Mouse (Mus musculus) adrenal gland, postnatal 0 days (tissue): ENCODE data around the gene Zbed5. TPM values are rescaled to one million over a fixed set of nuclear protein-coding genes. Genes with fewer than 3 reads are reported as not detected.

Experiments used
- polyA plus RNA-seq: library from polyadenylated mRNA; unstranded; fragments of >200 nt; fragmentation: Nextera tagmentation; extraction: Ambion mirVana; gene quantifications from 2 replicates; pipeline ENCODE4 v1.2.1, GENCODE M21; 2015

Gene Zbed5
- 3.5 and 4.7 TPM in 2 replicates for polyA plus RNA-seq

DNA sequence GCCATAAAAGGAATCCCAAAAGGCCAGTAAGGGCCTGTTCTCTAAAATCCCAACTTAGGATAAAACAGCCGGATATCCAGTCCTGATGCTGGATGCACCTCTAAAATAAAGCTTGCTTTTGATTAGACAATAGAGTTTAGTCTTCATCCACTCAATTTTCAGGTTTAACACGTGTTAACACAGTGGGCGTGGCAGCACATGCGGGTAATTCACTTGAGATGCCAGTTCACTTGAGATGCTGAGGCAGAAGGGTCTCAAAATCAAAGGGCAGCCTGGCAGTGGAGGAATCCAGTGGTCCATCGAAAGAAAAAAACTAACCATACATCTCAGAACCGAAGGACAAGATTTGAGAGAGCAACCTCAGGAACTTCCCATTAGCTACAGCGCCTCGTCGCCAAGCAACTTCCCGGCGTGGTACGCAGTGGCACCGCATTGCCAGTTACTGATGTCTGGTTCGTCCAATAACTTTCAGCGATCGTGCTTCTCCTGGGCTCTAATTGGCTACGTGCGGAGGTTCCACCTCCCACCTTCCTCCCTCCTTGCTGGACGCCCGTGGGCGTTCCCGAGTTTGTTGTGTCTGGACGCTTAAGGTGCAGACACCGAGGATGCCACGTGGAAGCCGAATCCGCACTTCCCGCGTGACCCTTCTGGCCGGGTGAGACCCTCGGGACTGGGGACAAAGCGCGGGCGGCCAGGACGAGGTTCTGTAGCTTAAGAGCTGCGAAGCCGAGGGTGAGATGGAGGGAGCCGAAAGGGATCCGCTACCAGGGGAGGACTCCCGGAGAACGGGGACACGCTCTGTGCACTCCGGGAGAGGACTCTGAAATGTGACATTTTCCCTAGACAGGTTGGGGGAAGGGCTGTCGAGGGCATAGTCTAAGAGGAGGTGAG lies at the start of gene Zbed5:
TSS of gene Zbed5 (plus strand) at position 526 of the 891 bp plus-strand sequence.

DNA sequence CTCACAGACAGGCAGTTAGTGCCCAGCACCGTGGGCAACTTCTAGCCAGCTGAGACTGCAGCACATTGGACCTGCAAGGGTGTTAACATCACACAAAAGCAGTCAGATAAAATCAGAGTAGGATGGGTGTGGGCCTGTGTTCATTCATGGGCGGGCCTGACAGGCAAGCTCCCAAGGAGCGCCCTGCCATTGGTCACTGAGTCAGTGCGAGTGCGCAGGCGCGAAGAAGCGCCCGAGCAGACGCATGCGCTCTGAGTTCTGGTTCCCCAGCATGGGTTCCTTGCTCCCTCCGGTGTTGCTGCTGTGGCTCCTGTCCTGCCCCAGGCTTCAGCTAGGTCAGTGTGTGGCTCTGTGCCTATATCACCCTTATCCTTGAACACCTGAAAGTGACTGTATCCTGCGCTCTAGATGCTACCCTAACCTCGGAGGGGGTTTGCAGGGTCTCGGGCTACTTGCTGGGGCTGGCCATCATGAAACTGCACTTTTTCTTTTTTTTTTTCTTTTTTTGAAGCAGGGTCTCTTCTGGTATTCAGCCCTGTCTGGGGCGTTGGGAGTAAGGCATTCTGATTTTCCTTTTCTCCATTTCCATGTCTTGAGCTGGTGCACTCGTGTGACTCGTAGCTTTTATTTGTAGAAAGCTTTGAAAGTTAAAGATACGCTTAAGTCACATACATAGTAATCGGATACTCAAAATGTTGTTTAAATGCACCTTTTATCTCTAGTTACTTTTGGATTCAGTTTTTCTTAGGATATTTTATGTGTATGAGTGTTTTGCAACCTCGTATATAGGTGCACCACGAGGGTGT lies 48.6 kb upstream of the Zbed5 start, which contains the start of gene Sumf2:
TSS of gene Sumf2 (plus strand) at position 235 of the 806 bp plus-strand sequence.

DNA sequence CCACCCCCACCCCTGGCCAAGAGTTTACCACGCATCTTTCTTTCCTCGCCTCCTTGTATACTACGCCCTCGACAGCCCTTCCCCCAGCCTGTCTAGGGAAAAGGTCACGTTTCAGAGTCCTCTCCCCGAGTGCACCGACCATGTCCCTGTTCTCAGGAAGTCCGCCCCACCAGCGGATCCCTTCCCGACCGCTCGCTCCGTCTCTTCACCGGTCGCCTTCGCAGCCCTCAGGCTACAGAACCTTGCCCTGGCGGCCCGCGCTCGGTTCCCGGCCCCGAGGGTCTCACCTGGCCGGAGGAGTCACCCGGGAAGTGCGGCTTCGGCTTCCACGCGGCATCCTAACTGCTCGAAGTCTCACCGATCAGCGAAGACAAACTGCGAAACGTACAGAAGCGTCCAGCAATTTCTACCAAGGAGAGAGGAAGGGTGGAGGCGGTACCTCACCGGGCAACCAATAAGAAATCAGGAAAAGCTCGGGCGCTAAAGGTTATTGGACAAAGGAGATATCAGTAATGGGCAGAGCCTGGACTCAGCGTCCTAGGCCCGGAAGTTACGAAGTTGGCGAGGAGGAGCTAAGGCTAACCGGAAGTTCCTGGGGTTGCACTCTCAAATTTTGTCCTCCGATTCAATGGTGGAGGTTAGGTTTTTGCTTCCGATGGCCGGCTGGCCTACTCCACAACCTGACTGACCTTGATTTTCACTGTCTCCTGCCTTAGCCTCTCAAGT lies 8.4 kb upstream of the Zbed5 start, which contains the start of gene Chchd2:
TSS of gene Chchd2 (minus strand) at position 560 of the 726 bp plus-strand sequence.

DNA sequence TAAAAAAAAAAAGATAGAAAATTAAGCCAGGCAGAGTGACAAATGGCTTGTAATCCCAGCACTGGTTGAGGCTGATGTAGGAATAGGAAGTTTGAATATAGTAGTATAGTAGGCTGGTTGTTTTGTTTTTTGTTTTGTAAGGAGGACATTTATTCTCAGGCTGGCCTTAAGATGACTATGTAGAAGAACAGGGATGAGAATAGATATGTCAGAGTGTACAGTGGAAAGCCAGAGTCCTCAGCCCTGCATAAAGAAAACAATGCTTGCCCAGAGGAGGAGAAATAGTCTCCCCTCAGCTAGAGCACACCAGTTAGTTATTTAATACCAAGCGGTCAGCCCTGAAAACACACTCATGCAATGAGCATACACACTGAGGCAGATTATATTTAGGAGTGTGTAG lies 2.9 kb downstream of the Zbed5 start, which contains the start of gene Phkg1:
TSS of gene Phkg1 (minus strand) at position 101 of the 400 bp plus-strand sequence.

DNA sequence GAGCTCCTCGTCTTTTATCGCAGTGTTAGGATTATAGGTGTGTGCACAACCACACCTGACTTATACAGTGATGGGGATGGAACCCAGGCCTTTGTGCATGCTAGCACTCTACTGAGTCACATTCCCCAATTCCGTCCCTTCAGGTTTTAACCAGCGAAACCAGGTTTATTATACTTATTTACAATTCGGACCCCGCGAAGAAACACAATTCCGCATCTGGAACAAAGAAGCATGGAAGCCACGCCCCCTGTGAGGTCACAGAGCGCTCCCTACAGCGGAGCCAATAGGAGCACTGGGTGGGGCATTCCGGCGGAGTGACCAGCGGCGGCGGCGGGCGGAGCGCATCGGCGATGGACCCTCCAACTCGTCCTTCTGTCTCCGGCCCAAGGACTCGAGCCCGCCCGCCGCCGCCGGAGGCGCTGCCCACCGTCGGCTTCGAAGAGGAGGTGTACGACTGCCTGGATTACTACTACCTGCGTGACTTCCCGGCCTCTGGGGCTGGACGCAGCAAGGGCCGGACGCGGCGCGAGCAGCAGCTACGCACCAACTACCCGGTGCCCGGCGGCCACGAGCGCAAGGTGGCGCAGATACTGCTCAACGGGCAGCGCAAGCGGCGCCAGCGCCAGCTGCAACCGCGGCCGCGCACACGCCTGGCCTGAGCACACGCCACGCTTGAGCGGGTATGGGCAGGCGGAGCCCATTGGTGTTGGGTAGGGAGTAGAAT lies 12.9 kb downstream of the Zbed5 start, which contains the start of gene Nupr1l:
TSS of gene Nupr1l (plus strand) at position 299 of the 724 bp plus-strand sequence.

DNA sequence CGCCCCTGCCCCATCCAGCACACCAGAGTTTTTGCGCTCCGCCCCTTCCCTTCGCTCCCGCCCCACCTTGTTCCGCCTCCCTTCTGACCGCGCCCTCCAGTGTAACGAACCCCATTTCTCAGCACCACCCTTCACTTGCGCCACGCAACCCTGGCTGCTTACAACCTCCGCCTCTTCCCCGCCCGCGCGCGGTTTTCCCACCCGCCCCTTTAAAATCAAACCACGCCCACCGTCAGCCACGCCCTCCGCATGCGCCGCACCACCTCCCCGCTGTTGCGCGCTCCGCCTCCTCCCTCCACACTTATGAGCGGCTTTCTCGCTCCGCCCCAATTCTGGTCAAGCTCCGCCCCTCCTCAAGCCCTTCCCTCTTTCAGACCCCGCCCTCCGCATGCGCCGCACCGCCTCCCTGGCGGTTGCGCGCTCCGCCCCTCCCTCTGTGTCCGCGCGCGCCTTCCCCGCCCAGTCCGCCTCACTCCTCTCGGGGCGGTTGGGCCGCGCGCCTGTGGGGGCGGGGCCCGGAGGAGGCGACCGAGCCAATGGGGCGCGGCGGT lies 46.0 kb downstream of the Zbed5 start, which contains the start of gene Vkorc1l1:
TSS of gene Vkorc1l1 (plus strand) at position 476 of the 551 bp plus-strand sequence.

Other genes starting within 250 kb of the Zbed5 start
- gene Zfp11, start 225.6 kb upstream of the Zbed5 start, polyA plus RNA-seq: 1.6 and 2.2 TPM in 2 replicates
- not detected in 2 replicates for gene Sept14, start 187.2 kb upstream of the Zbed5 start, polyA plus RNA-seq
- gene Mrps17, start 180.2 kb upstream of the Zbed5 start, polyA plus RNA-seq: 179 and 229 TPM in 2 replicates
- 96.9 and 145 TPM in 2 replicates for gene Nipsnap2, start 170.7 kb upstream of the Zbed5 start, polyA plus RNA-seq
- gene Psph, start 108.3 kb upstream of the Zbed5 start, polyA plus RNA-seq: 36.9 and 40.3 TPM in 2 replicates
- gene Sumf2, start 48.7 kb upstream of the Zbed5 start, polyA plus RNA-seq: 57.7 and 68.0 TPM in 2 replicates
- 1,691 and 2,228 TPM in 2 replicates for gene Chchd2, start 8.3 kb upstream of the Zbed5 start, polyA plus RNA-seq
- 0.20 and 0.59 TPM in 2 replicates for gene Phkg1, start 2.8 kb downstream of the Zbed5 start, polyA plus RNA-seq
- 8.0 and 11.9 TPM in 2 replicates for gene Nupr1l, start 12.8 kb downstream of the Zbed5 start, polyA plus RNA-seq
- gene Vkorc1l1, start 46.2 kb downstream of the Zbed5 start, polyA plus RNA-seq: 13.8 and 16.8 TPM in 2 replicates
- gene Gusb, start 107.3 kb downstream of the Zbed5 start, polyA plus RNA-seq: 46.5 and 65.9 TPM in 2 replicates
- gene Asl, start 133.5 kb downstream of the Zbed5 start, polyA plus RNA-seq: 92.5 and 127 TPM in 2 replicates
- 38.0 and 54.7 TPM in 2 replicates for gene Crcp, start 133.6 kb downstream of the Zbed5 start, polyA plus RNA-seq
- gene Tpst1, start 177.6 kb downstream of the Zbed5 start, polyA plus RNA-seq: 69.9 and 78.5 TPM in 2 replicates
- 4.8 and 5.1 TPM in 2 replicates for gene Kctd7, start 249.1 kb downstream of the Zbed5 start, polyA plus RNA-seq